Mouse (Mus musculus): Measurements from ENCODE around the gene Gm49395. TPM values are rescaled to one million over a fixed set of nuclear protein-coding genes. Genes with fewer than 3 reads are reported as not detected.

Gm49395 gene
- 11.1 TPM in 1 of 2 replicates, not detected in the other for total RNA-seq (2017)

GRCm38 (mm10) chr13:115101355-115102191 lies at the start of gene Gm49395, which contains the start of gene Itga1:
Gm49395 (minus strand) TSS chr13:115101921.
Itga1 (minus strand) TSS chr13:115101964.
- peak; percentile 81 for ATAC-seq (replicated peaks; ENCODE audit: low read depth, poor library complexity, severe bottlenecking)

- no peak for ATAC-seq (replicated peaks; ENCODE audit: low read depth, poor library complexity, severe bottlenecking)
These were observed 48.9 kb upstream of the Gm49395 start for GRCm38 (mm10) chr13:115150602-115151001.

- peak; percentile 69 for ATAC-seq (replicated peaks; ENCODE audit: low read depth, poor library complexity, severe bottlenecking)
These were observed 48.1 kb upstream of the Gm49395 start for GRCm38 (mm10) chr13:115149849-115150248.

- ATAC-seq (replicated peaks; ENCODE audit: low read depth, poor library complexity, severe bottlenecking), result no peak
These were observed 41.9 kb upstream of the Gm49395 start for GRCm38 (mm10) chr13:115143575-115143974.

- ATAC-seq (replicated peaks; ENCODE audit: low read depth, poor library complexity, severe bottlenecking), result peak; percentile 42; the same call in 1 of the 2 replicates
These were observed 40.3 kb upstream of the Gm49395 start for GRCm38 (mm10) chr13:115142066-115142465.

- ATAC-seq (replicated peaks; ENCODE audit: low read depth, poor library complexity, severe bottlenecking), result no peak
These were observed 36.8 kb upstream of the Gm49395 start for GRCm38 (mm10) chr13:115138513-115138912.

- peak; percentile 85 for ATAC-seq (replicated peaks; ENCODE audit: low read depth, poor library complexity, severe bottlenecking)
These were observed 35.0 kb upstream of the Gm49395 start for GRCm38 (mm10) chr13:115136761-115137160.

GRCm38 (mm10) chr13:115132435-115132834 lies 30.7 kb upstream of the Gm49395 start:
- ATAC-seq (replicated peaks; ENCODE audit: low read depth, poor library complexity, severe bottlenecking), result no peak

GRCm38 (mm10) chr13:115131381-115131780 lies 29.7 kb upstream of the Gm49395 start:
- ATAC-seq (replicated peaks; ENCODE audit: low read depth, poor library complexity, severe bottlenecking), result peak; percentile 53; the same call in 1 of the 2 replicates

- ATAC-seq (replicated peaks; ENCODE audit: low read depth, poor library complexity, severe bottlenecking), result 0 out of 2 replicates have a peak, but pooled peaks have one; percentile 38
These were observed 28.3 kb upstream of the Gm49395 start for GRCm38 (mm10) chr13:115130035-115130434.

- ATAC-seq (replicated peaks; ENCODE audit: low read depth, poor library complexity, severe bottlenecking), result no peak
These were observed 26.1 kb upstream of the Gm49395 start for GRCm38 (mm10) chr13:115127826-115128225.

GRCm38 (mm10) chr13:115126534-115126933 lies 24.8 kb upstream of the Gm49395 start:
- ATAC-seq (replicated peaks; ENCODE audit: low read depth, poor library complexity, severe bottlenecking), result no peak

GRCm38 (mm10) chr13:115125130-115125529 lies 23.4 kb upstream of the Gm49395 start:
- ATAC-seq (replicated peaks; ENCODE audit: low read depth, poor library complexity, severe bottlenecking), result no peak

- no peak for ATAC-seq (replicated peaks; ENCODE audit: low read depth, poor library complexity, severe bottlenecking)
These were observed 22.8 kb upstream of the Gm49395 start for GRCm38 (mm10) chr13:115124521-115124920.

GRCm38 (mm10) chr13:115118756-115119155 lies 17.0 kb upstream of the Gm49395 start:
- no peak for ATAC-seq (replicated peaks; ENCODE audit: low read depth, poor library complexity, severe bottlenecking)

GRCm38 (mm10) chr13:115118195-115118594 lies 16.5 kb upstream of the Gm49395 start:
- no peak for ATAC-seq (replicated peaks; ENCODE audit: low read depth, poor library complexity, severe bottlenecking)

GRCm38 (mm10) chr13:115116930-115117621 lies 15.4 kb upstream of the Gm49395 start:
- ATAC-seq (replicated peaks; ENCODE audit: low read depth, poor library complexity, severe bottlenecking), result peak; percentile 80

- ATAC-seq (replicated peaks; ENCODE audit: low read depth, poor library complexity, severe bottlenecking), result no peak
These were observed 7.9 kb upstream of the Gm49395 start for GRCm38 (mm10) chr13:115109628-115110027.

GRCm38 (mm10) chr13:115107436-115107835 lies 5.7 kb upstream of the Gm49395 start:
- no peak for ATAC-seq (replicated peaks; ENCODE audit: low read depth, poor library complexity, severe bottlenecking)

GRCm38 (mm10) chr13:115106183-115106582 lies 4.5 kb upstream of the Gm49395 start:
- no peak for ATAC-seq (replicated peaks; ENCODE audit: low read depth, poor library complexity, severe bottlenecking)

GRCm38 (mm10) chr13:115102754-115103153 lies 1.0 kb upstream of the Gm49395 start:
- 0 out of 2 replicates have a peak, but pooled peaks have one; percentile 24 for ATAC-seq (replicated peaks; ENCODE audit: low read depth, poor library complexity, severe bottlenecking)
